Mouse (Mus musculus): ENCODE data around the gene Nkap.

GRCm38 (mm10) chrX:37088778-37089177, 37.8 kb upstream of the Nkap start:
- TF ChIP-seq CTCF (IDR thresholded peaks at IDR 0.05; ENCODE audit: low read depth) (no peak), EP300 (IDR thresholded peaks at IDR 0.05; ENCODE audit: low read depth) (no peak)
